Mouse (Mus musculus) stomach, embryonic 16.5 days (tissue): ENCODE measurements around the gene Snip1. TPM values are rescaled to one million over a fixed set of nuclear protein-coding genes. Genes with fewer than 3 reads are reported as not detected.

Experiments
- ATAC-seq: fragments of 200-750 bp; cut with Nextera tagmentation; 2 replicates; pipeline ENCODE4 v1.8.0; 2017; ENCODE audit warnings: moderate number of reproducible peaks, moderate TSS enrichment; ENCODE audit not compliant: insufficient read depth, low FRiP score
- H3K27ac ChIP-seq: fragments of 300-500 bp; sonication (generic); 2 replicates; pipeline ENCODE4 v1.5.1; 2014; ENCODE audit warnings: low read length
- H3K27me3 ChIP-seq: fragments of 300-500 bp; sonication (generic); 2 replicates; pipeline ENCODE4 v1.6.1; 2014; ENCODE audit warnings: low read length, control low read depth, mixed read lengths; ENCODE audit not compliant: control insufficient read depth, insufficient read depth
- H3K36me3 ChIP-seq: fragments of 300-500 bp; sonication (generic); 2 replicates; pipeline ENCODE4 v1.6.1; 2014; ENCODE audit warnings: low read length; ENCODE audit not compliant: control insufficient read depth, insufficient read depth
- H3K4me1 ChIP-seq: fragments of 300-500 bp; sonication (generic); 2 replicates; pipeline ENCODE4 v1.6.1; 2014; ENCODE audit warnings: low read length, control low read depth, mixed read lengths; ENCODE audit not compliant: control insufficient read depth, insufficient read depth
- H3K4me2 ChIP-seq: fragments of 300-500 bp; sonication (generic); 2 replicates; pipeline ENCODE4 v1.6.1; 2014; ENCODE audit warnings: low read depth, low read length, mixed read lengths
- H3K4me3 ChIP-seq: fragments of 300-500 bp; sonication (generic); replicated peaks from 2 replicates; pipeline ENCODE4 v1.5.1; 2014; ENCODE audit warnings: mild to moderate bottlenecking, low read length
- H3K9ac ChIP-seq: fragments of 300-500 bp; sonication (generic); 2 replicates; pipeline ENCODE4 v1.6.1; 2014; ENCODE audit warnings: low read length
- H3K9me3 ChIP-seq: fragments of 300-500 bp; sonication (generic); replicated peaks from 2 replicates; pipeline ENCODE4 v1.6.1; 2016; ENCODE audit warnings: low read length, control low read depth; ENCODE audit not compliant: control insufficient read depth
- WGBS: fragments of 180-500 bp; shearing (Covaris S2); extraction: QIAGEN DNeasy Blood & Tissue Kit; methylation state at CpG from one replicate; pipeline ENCODE4 v1.1.7; 2014; 5-methylcytosine and 5-hydroxymethylcytosine counted together
- polyA plus RNA-seq: library from polyadenylated mRNA; unstranded; fragments of >200 nt; fragmentation: Nextera tagmentation; extraction: Ambion mirVana; gene quantifications from 2 replicates; pipeline ENCODE4 v1.2.1, GENCODE M21; 2015

The Snip1 gene
- polyA plus RNA-seq, 1 experiment from 2014 or later, result 20.5 TPM

- no peak overlapping the region for H3K9ac ChIP-seq
- H3K27me3 ChIP-seq, result no peaks in the 10 kb centered on the region
- WGBS, result 41% methylated on average over 3 of the region's 3 CpGs
- peaks cover 13% of the 10 kb centered on the region for H3K36me3 ChIP-seq
- H3K9me3 ChIP-seq, result no peaks in the 10 kb centered on the region
- no peak overlapping the region for H3K27ac ChIP-seq
- H3K4me3 ChIP-seq, result no peak overlapping the region
- no peak for ATAC-seq
- no peak overlapping the region for H3K4me2 ChIP-seq
- H3K4me1 ChIP-seq, result peaks cover 4% of the 10 kb centered on the region
Measured at GRCm38 (mm10) chr4:125057273-125057672, 9.2 kb upstream of the Snip1 start.

GRCm38 (mm10) chr4:125058033-125058432, 8.4 kb upstream of the Snip1 start:
- no peaks in the 10 kb centered on the region for H3K9me3 ChIP-seq
- H3K27ac ChIP-seq, result no peak overlapping the region
- H3K9ac ChIP-seq, result no peak overlapping the region
- no peak for ATAC-seq
- no peak overlapping the region for H3K4me3 ChIP-seq
- no peak overlapping the region for H3K4me2 ChIP-seq
- WGBS, result 50% methylated on average over 5 of the region's 5 CpGs
- peaks cover 4% of the 10 kb centered on the region for H3K4me1 ChIP-seq
- H3K27me3 ChIP-seq, result no peaks in the 10 kb centered on the region
- H3K36me3 ChIP-seq, result peaks cover 8% of the 10 kb centered on the region; the same call in 1 of the 2 replicates

GRCm38 (mm10) chr4:125059025-125059424, 7.4 kb upstream of the Snip1 start:
- H3K27me3 ChIP-seq, result no peaks in the 10 kb centered on the region
- ATAC-seq, result peak; percentile 75; the same call in 1 of the 2 replicates
- no peak overlapping the region for H3K27ac ChIP-seq
- H3K4me1 ChIP-seq, result peaks cover 4% of the 10 kb centered on the region
- H3K4me2 ChIP-seq, result peak overlapping the region; percentile 52
- H3K36me3 ChIP-seq, result 0 out of 2 replicates have a peak, but pooled peaks cover 2% of the 10 kb centered on the region
- WGBS, result 2% methylated on average over 8 of the region's 8 CpGs
- peak overlapping the region; percentile 46; the same call in 1 of the 2 replicates for H3K9ac ChIP-seq
- no peaks in the 10 kb centered on the region for H3K9me3 ChIP-seq
- H3K4me3 ChIP-seq, result peak overlapping the region; percentile 11; the same call in 1 of the 2 replicates

GRCm38 (mm10) chr4:125063829-125064228, 2.6 kb upstream of the Snip1 start:
- Histone ChIP-seq H3K27ac (no peak overlapping the region), H3K4me1 (peaks cover 11% of the 10 kb centered on the region), H3K9ac (no peak overlapping the region), H3K4me2 (no peak overlapping the region), H3K4me3 (no peak overlapping the region), H3K27me3 (no peaks in the 10 kb centered on the region), H3K36me3 (no peaks in the 10 kb centered on the region), H3K9me3 (no peaks in the 10 kb centered on the region)
- WGBS, result 68% methylated on average over 8 of the region's 8 CpGs
- no peak for ATAC-seq

- peaks cover 9% of the 10 kb centered on the region for H3K4me1 ChIP-seq
- peak within 1 kb of the TSS; percentile 90 for H3K9ac ChIP-seq
- peaks cover 4% of the 10 kb centered on the region; the same call in 1 of the 2 replicates for H3K36me3 ChIP-seq
- H3K27me3 ChIP-seq, result no peaks in the 10 kb centered on the region
- H3K4me3 ChIP-seq, result peak within 1 kb of the TSS; percentile 95
- H3K4me2 ChIP-seq, result peak within 1 kb of the TSS; percentile 93
- no peaks in the 10 kb centered on the region for H3K9me3 ChIP-seq
- peak within 1 kb of the TSS; percentile 62 for H3K27ac ChIP-seq
- ATAC-seq, result no peak
- WGBS, result 2% methylated on average over 26 of the region's 26 CpGs
Measured at GRCm38 (mm10) chr4:125065517-125066307, 760 bp upstream of the Snip1 start, which contains the start of gene Dnali1. Gene Dnali1, minus strand, starts transcription at chr4:125065703.

GRCm38 (mm10) chr4:125077700-125078099, 11.2 kb downstream of the Snip1 start:
- H3K9me3 ChIP-seq, result no peaks in the 10 kb centered on the region
- no peak overlapping the region for H3K4me3 ChIP-seq
- no peaks in the 10 kb centered on the region for H3K4me1 ChIP-seq
- no peaks in the 10 kb centered on the region for H3K27me3 ChIP-seq
- H3K4me2 ChIP-seq, result no peak overlapping the region
- ATAC-seq, result no peak
- H3K9ac ChIP-seq, result no peak overlapping the region
- 92% methylated on average over 2 of the region's 2 CpGs for WGBS
- peaks cover 14% of the 10 kb centered on the region; the same call in 1 of the 2 replicates for H3K36me3 ChIP-seq
- H3K27ac ChIP-seq, result no peak overlapping the region

GRCm38 (mm10) chr4:125078698-125079097, 12.2 kb downstream of the Snip1 start:
- Histone ChIP-seq H3K4me3 (no peak overlapping the region), H3K27me3 (no peaks in the 10 kb centered on the region), H3K9me3 (no peaks in the 10 kb centered on the region), H3K9ac (no peak overlapping the region), H3K4me2 (no peak overlapping the region), H3K4me1 (no peaks in the 10 kb centered on the region), H3K27ac (no peak overlapping the region), H3K36me3 (peaks cover 8% of the 10 kb centered on the region; the same call in 1 of the 2 replicates)
- no peak for ATAC-seq
- WGBS, result 81% methylated on average over 2 of the region's 2 CpGs

- ATAC-seq, result peak; percentile 90
- 1% methylated on average over 63 of the region's 63 CpGs for WGBS
- Histone ChIP-seq H3K4me2 (peak within 1 kb of the TSS; percentile 87), H3K9me3 (no peaks in the 10 kb centered on the region), H3K4me1 (peaks cover 11% of the 10 kb centered on the region; the same call in 1 of the 2 replicates), H3K27me3 (no peaks in the 10 kb centered on the region), H3K9ac (peak within 1 kb of the TSS; percentile 97), H3K4me3 (peak within 1 kb of the TSS; percentile 85), H3K27ac (peak within 1 kb of the TSS; percentile 98), H3K36me3 (0 out of 2 replicates have a peak, but pooled peaks cover 3% of the 10 kb centered on the region)
Measured at GRCm38 (mm10) chr4:125084403-125085345, 18.2 kb downstream of the Snip1 start, which contains the start of gene Meaf6. Gene Meaf6, plus strand, starts transcription at chr4:125085134.
